Mouse (Mus musculus) MEL-GATA-1-ER (cell line): Measurements from ENCODE around the gene Celf3.

ENCODE experiments used
- DNase-seq: peaks from one replicate; pipeline ENCODE4 v3.0.0-alpha.2; 2012; ENCODE audit warnings: low read depth; ENCODE audit errors: extremely low read depth

Celf3 gene

DNA sequence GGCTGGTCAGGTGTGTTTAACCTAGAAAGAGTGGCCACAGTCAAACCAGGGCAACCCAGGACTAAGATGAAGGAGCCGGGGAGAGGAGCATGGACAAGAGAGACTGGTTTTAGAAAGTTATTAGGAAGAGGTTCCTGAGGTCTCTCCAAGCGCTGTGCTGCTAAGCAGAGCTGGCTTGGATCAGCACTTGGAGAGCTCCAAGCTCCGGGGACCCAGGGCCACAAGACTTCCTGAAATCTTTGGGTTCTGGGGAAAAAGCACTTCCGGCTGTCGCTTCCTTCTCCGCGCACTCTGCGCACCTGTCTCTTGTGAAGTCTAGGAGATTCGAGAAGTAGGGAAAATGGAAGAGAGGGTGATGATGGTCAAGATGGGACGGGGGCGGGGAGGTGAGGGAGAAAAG lies 1.5 kb downstream of the Celf3 start:
- no peak for DNase-seq

GRCm38 (mm10) chr3:94480291-94480884 lies 2.3 kb downstream of the Celf3 start, which contains the start of gene Riiad1:
Riiad1 (minus strand) TSS chr3:94480341.
- DNase-seq: no peak

- DNase-seq: no peak
These were observed 3.3 kb downstream of the Celf3 start for GRCm38 (mm10) chr3:94481429-94481828.

- DNase-seq: peak; percentile 97
These were observed 4.8 kb downstream of the Celf3 start for GRCm38 (mm10) chr3:94482764-94483385.

DNA sequence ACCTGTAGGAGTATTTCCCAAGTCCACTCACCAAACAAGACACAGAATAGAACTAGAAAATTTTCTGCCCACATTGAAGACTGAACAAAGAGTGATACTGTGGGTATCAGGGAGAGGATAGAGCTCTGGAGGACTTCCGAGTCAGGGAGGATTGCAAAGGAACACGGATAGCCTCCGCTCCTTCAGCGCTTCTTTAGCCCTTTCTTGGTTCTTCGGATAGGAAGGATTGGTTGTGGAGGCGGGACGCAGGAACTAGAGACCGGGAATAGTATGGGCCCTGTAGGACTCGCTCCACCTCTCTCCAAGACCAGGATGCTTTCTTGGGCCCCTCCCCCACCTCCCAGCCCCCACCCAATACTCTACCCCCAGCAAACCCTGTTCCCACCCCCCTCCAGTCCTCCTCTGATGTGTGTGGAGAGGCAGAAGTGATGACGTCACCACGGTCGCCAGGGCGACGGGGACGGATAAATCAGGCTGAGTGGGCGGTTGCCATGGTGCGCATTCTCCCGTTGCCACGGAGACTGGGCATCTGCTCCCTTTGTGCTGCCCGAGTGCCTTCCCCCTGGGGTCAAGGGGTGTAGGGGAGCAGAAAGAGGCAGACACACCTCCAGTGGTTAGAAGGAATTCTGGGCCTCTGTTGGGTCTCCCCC lies 5.8 kb downstream of the Celf3 start:
- no peak for DNase-seq

DNA sequence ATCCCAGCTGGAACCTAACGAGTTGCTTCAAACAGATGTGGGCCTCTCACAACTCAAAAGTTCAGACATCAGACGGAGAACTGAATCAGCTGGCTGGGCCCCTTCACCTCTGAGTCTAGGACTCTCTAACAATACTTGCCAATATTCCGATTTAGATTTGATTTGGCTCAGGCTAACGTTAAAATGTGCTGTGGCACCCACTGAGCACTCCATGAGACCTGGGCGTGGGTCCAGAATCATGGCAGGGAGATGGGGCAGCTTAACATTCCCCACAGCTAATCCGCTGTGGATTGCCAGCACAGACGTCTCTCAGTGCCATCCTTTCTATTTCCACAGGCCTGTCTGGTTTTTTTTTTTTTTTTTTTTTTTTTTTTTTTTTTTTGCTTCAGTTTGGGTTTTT lies 7.8 kb downstream of the Celf3 start:
- no peak for DNase-seq

DNA sequence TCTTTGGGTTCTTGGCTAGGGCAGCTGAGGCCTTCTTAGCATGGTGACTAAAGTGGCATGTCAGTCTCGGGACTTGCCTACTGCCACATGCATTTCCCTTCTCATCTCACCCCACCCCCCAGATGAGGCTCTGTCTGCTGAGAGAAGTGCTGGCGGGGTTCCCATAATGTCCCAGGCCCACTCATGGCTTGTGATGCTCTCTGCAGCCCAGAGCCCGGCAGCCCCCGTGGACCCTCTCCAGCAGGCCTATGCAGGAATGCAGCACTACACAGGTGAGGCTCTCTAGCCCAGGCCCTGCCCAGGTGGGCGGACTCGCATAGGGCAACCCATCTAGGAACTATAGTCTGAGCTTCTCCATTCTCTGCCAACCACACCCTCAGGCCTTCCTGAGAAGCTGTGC lies 9.5 kb downstream of the Celf3 start:
- no peak for DNase-seq

- no peak for DNase-seq
These were observed 19.1 kb downstream of the Celf3 start for GRCm38 (mm10) chr3:94497162-94497561.

DNA sequence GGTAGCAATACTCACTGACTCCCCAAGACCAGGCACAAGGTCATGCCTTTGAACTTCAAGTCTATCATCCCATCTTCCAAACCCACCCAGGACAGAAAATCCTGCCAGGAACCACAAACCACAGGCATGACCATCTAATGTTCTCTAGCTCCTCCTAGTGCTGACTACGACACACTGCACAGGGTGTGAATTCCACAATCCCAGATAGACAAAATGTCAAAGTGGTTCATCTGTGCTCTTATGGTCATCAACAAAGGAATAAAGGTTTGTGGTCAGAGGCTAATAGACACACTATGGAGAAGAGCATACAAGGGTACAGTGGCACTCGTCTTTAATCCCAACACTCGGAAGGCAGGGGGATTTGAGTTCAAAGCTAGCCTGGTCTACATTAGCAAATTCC lies 24.1 kb downstream of the Celf3 start:
- peak; percentile 15 for DNase-seq

- peak; percentile 17 for DNase-seq
These were observed 28.6 kb downstream of the Celf3 start for GRCm38 (mm10) chr3:94506664-94507063.

DNA sequence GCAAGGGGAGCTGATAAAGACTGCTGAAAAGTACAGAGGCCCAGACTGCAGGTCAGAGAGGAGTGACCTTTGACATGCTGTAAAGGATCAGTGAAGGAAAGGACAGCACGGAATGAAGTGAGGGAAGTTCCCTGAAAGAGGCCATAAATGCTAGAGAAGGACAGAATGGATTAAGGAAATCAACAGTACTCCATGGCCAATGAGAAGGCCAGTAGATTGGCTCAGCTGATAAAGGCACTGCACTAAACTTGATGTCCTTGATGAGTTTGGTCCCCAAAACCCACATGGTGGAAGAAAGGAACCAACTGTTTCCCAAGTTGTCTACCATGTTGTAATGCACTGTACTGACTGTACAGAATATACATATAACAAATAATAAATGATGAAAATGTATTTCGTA lies 48.6 kb downstream of the Celf3 start:
- DNase-seq: no peak

GRCm38 (mm10) chr3:94533968-94534367 lies 55.9 kb downstream of the Celf3 start:
- peak; percentile 14 for DNase-seq

GRCm38 (mm10) chr3:94537187-94537586 lies 59.1 kb downstream of the Celf3 start:
- DNase-seq: peak; percentile 28
